Mouse (Mus musculus): ENCODE data around the gene Tmem151a. TPM values are rescaled to one million over a fixed set of nuclear protein-coding genes. Genes with fewer than 3 reads are reported as not detected.
A peak's percentile ranks its signal among the peaks of the same experiment; 100 is the strongest.

Gene Tmem151a
- polyA plus RNA-seq, 1 experiment, result not detected

DNA sequence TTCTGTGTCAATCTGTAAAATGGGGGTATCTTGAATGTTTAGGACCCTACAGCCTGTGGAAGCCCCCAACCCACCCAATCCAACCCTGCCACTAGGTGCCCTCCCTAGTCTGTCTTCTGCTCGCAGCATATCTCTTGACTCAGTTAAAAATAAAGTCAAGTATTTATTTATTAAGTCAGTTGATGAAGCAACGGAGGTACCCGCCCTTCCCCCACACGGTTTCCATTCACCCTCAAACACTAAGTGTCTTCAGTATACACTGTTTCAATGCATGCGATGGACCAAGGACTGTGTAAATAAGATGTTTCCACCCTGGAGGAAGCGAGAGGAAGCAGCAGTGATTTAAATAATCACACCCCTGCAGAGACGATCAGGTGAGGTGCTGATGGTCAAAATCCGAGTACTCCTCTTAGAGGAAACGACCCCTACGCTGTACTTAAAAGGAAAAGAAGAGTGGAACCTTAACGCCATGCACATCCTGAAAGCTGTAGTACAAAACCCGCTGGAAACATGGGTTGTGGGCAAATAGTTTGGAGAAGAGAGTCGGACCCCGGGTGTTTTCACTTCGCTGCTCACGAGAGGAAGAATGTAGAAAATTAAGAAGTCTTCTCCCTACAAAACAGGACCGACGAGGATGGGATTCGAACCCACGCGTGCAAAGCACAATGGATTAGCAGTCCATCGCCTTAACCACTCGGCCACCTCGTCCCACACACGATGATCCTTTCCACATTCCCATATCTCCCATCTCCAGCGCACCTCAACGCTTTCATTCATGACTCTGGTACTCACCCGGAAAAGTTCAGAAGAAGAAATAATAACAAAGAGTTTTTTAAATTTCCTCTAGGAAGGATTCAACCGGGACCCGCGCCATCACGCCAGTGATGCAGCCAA lies 47.4 kb downstream of the Tmem151a start:
- no peak for TF ChIP-seq POLR2A (IDR thresholded peaks at IDR 0.05; ENCODE audit: borderline replicate concordance, low read depth, low read length)
- TF ChIP-seq CTCF (IDR thresholded peaks at IDR 0.05; ENCODE audit: low read depth, low read length), result no peak
- Histone ChIP-seq H3K4me3 (ENCODE audit: insufficient read depth, low read length) (peak overlapping the region; percentile 91), H3K27ac (ENCODE audit: insufficient read depth, low read depth, low read length) (peak overlapping the region; percentile 12; the same call in 1 of the 2 replicates), H3K4me1 (ENCODE audit: control insufficient read depth, insufficient read depth, low read length) (peaks cover 16% of the 10 kb centered on the region)

DNA sequence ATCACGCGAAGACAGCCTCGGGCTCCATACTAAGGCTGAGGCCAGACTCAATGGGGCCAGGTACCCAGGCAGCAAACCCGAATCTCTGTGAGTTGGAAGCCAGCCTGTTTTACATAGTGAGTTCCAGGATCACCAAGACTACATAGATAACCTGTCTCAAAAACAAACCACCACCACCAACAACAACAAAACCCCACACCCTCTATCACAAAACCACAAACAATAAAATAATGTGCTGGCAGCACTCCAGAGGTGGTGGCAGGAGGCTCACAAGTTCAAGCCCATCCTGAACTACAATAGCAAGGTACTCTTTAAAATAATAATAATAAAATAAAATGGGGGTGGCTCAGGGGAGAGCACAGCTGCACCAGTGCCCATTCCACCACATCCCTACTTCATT lies 48.8 kb downstream of the Tmem151a start:
- no peak overlapping the region for H3K27ac ChIP-seq (ENCODE audit: insufficient read depth, low read depth, low read length)
- no peak overlapping the region for H3K4me3 ChIP-seq (ENCODE audit: insufficient read depth, low read length)
- peaks cover 10% of the 10 kb centered on the region for H3K4me1 ChIP-seq (ENCODE audit: control insufficient read depth, insufficient read depth, low read length)
- no peak for TF ChIP-seq POLR2A (IDR thresholded peaks at IDR 0.05; ENCODE audit: borderline replicate concordance, low read depth, low read length)
- no peak for TF ChIP-seq CTCF (IDR thresholded peaks at IDR 0.05; ENCODE audit: low read depth, low read length)

DNA sequence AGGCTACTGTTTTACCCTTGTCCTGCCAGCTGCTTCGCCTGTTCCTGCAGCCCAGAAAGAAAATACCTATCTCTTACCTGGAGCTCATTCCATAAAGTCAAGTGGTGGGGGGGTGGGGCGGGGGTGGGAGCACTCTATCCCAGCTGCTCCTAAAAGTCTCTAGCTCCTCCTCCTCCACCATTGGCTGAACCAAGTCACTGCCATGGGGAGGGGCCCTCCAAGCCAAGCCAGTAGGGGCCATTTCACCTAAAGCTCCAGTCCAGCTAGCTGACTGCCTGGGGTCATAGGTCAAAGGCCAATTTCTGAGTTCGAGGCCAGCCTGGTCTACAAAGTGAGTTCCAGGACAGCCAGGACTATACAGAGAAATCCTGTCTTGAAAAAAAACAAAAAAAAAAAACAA lies 52.6 kb downstream of the Tmem151a start:
- no peak for TF ChIP-seq POLR2A (IDR thresholded peaks at IDR 0.05; ENCODE audit: borderline replicate concordance, low read depth, low read length)
- no peak for TF ChIP-seq CTCF (IDR thresholded peaks at IDR 0.05; ENCODE audit: low read depth, low read length)
- no peak overlapping the region for H3K27ac ChIP-seq (ENCODE audit: insufficient read depth, low read depth, low read length)
- no peaks in the 10 kb centered on the region for H3K4me1 ChIP-seq (ENCODE audit: control insufficient read depth, insufficient read depth, low read length)

DNA sequence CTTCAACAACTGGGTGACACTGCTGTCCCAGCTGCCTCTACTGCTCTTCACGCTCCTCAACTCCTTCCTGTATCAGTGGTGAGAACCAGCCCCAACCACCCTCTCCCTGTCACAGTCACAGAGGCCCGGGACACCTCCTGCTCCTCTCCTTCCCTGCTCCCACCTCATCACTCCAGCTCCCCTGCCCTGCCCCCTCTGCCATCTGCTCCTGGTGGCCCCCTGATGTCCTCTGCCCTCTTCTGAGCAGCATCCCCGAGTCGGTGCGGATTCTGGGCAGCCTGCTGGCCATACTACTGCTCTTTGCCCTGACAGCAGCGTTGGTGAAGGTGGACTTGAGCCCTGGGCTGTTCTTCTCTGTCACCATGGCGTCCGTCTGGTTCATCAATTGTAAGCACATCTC lies 59.2 kb downstream of the Tmem151a start:
- Histone ChIP-seq H3K27ac (ENCODE audit: insufficient read depth, low read depth, low read length) (no peak overlapping the region), H3K4me1 (ENCODE audit: control insufficient read depth, insufficient read depth, low read length) (peaks cover 4% of the 10 kb centered on the region; the same call in 1 of the 2 replicates), H3K4me3 (ENCODE audit: insufficient read depth, low read length) (no peak overlapping the region)
- TF ChIP-seq POLR2A (IDR thresholded peaks at IDR 0.05; ENCODE audit: borderline replicate concordance, low read depth, low read length) (no peak), CTCF (IDR thresholded peaks at IDR 0.05; ENCODE audit: low read depth, low read length) (no peak)

More for the DNA sequence above, 52.6 kb downstream of the Tmem151a start:
- H3K4me3 ChIP-seq (ENCODE audit: insufficient read depth, low read length), result no peak overlapping the region

DNA sequence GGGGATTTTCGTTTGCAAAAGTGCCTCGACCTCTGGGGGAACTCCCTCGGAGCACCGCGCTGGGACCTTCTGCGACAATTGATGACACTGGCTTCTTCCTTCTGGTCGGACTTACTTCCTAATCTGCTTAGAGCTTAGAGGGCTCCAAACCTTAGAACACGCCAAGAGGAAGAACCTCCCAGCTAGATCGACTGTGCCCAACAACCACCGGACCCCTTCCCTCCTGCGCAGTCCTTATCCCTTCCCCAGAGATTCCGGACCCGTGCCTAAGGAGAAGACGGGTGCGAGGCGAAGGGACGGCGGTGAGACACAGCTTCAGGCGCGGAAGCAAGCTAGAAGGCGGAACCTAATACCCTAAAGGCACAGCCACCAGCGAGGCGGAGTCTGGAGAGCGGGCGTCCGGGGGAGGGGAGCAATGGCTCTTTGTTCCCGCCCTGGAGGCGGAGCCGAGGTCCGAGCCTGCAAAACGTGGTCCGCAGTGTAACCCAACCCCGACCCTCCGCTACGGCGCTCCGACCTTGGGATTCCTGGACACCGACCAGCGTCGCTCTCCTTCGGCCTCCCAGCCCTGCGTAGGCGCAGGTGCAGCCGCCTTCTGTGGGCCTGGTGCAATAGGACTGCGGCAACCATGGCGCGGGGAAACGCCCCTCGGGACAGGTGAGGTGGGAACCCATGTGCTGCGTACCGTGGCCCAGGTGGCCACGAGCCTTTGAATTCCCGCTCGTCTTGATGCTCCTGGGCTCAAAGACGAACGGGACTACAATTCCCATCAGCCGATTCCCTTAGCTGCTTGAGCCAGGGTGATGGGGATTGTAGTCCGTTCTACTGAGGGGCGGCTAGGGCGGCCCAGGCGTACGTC lies 61.5 kb downstream of the Tmem151a start, which contains the start of gene Slc29a2:
Gene Slc29a2 (plus strand): TSS at position 240 of the 859 bp plus-strand sequence.
- Histone ChIP-seq H3K27ac (ENCODE audit: insufficient read depth, low read depth, low read length) (peak within 1 kb of the TSS; percentile 85), H3K4me1 (ENCODE audit: control insufficient read depth, insufficient read depth, low read length) (peaks cover 7% of the 10 kb centered on the region), H3K4me3 (ENCODE audit: insufficient read depth, low read length) (peak within 1 kb of the TSS; percentile 83)
- TF ChIP-seq POLR2A (IDR thresholded peaks at IDR 0.05; ENCODE audit: borderline replicate concordance, low read depth, low read length) (no peak), CTCF (IDR thresholded peaks at IDR 0.05; ENCODE audit: low read depth, low read length) (no peak)

DNA sequence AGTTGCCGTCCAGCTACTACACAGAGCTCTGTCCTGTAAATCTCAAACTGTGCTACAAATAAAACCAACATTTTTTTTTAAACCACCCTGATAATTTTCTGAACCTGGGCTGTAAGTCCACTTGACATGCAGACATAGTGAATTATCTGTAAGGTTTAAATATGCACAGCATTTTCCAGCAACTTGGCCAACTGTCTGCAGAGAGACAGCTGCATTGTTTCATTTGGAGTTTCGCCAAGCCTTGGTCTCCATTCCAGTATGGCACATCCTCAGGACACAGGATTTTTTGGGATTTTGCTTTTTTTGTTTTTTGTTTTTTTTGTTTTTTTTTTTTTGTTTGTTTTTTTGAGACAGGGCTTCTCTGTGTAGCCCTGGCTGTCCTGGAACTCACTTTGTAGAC lies 63.9 kb downstream of the Tmem151a start:
- no peak overlapping the region for H3K27ac ChIP-seq (ENCODE audit: insufficient read depth, low read depth, low read length)
- TF ChIP-seq POLR2A (IDR thresholded peaks at IDR 0.05; ENCODE audit: borderline replicate concordance, low read depth, low read length) (no peak), CTCF (IDR thresholded peaks at IDR 0.05; ENCODE audit: low read depth, low read length) (no peak)
- H3K4me1 ChIP-seq (ENCODE audit: control insufficient read depth, insufficient read depth, low read length), result peaks cover 25% of the 10 kb centered on the region
- H3K4me3 ChIP-seq (ENCODE audit: insufficient read depth, low read length), result no peak overlapping the region

Other genes starting within 250 kb of the Tmem151a start
- gene Ccs, start 246.2 kb downstream of the Tmem151a start, polyA plus RNA-seq (2012; ENCODE audit: insufficient read depth, insufficient read length, missing spikeins), result 42.5 and 42.8 TPM in 2 replicates
- gene Ccdc87, start 246.2 kb downstream of the Tmem151a start, polyA plus RNA-seq (2012; ENCODE audit: insufficient read depth, insufficient read length, missing spikeins), result not detected in 2 replicates
- 23.6 and 29.5 TPM in 2 replicates for gene Ctsf, start 230.4 kb downstream of the Tmem151a start, polyA plus RNA-seq (2012; ENCODE audit: insufficient read depth, insufficient read length, missing spikeins)
- gene Actn3, start 207.6 kb downstream of the Tmem151a start, polyA plus RNA-seq (2012; ENCODE audit: insufficient read depth, insufficient read length, missing spikeins), result 0.56 TPM in 1 of 2 replicates, not detected in the other
- gene Zdhhc24, start 206.9 kb downstream of the Tmem151a start, polyA plus RNA-seq (2012; ENCODE audit: insufficient read depth, insufficient read length, missing spikeins), result 12.0 and 14.2 TPM in 2 replicates
- gene Bbs1, start 178.9 kb downstream of the Tmem151a start, polyA plus RNA-seq (2012; ENCODE audit: insufficient read depth, insufficient read length, missing spikeins), result 2.0 and 3.0 TPM in 2 replicates
- 39.7 and 62.7 TPM in 2 replicates for gene Dpp3, start 157.2 kb downstream of the Tmem151a start, polyA plus RNA-seq (2012; ENCODE audit: insufficient read depth, insufficient read length, missing spikeins)
- 4.6 and 5.4 TPM in 2 replicates for gene Peli3, start 142.4 kb downstream of the Tmem151a start, polyA plus RNA-seq (2012; ENCODE audit: insufficient read depth, insufficient read length, missing spikeins)
- gene Mrpl11, start 123.4 kb downstream of the Tmem151a start, polyA plus RNA-seq (2012; ENCODE audit: insufficient read depth, insufficient read length, missing spikeins), result 45.6 and 53.2 TPM in 2 replicates
- gene Npas4, start 95.2 kb downstream of the Tmem151a start, polyA plus RNA-seq (2012; ENCODE audit: insufficient read depth, insufficient read length, missing spikeins), result 1.3 and 1.6 TPM in 2 replicates
- gene Slc29a2, start 61.7 kb downstream of the Tmem151a start, polyA plus RNA-seq (2012; ENCODE audit: insufficient read depth, insufficient read length, missing spikeins), result 0.91 and 1.2 TPM in 2 replicates
- 23.3 and 30.4 TPM in 2 replicates for gene B4gat1, start 46.7 kb downstream of the Tmem151a start, polyA plus RNA-seq (2012; ENCODE audit: insufficient read depth, insufficient read length, missing spikeins)
- gene AC124502.3, start 46.6 kb downstream of the Tmem151a start, polyA plus RNA-seq (2012; ENCODE audit: insufficient read depth, insufficient read length, missing spikeins), result 1.6 and 2.2 TPM in 2 replicates
- gene Brms1, start 44.2 kb downstream of the Tmem151a start, polyA plus RNA-seq (2012; ENCODE audit: insufficient read depth, insufficient read length, missing spikeins), result 58.2 and 63.1 TPM in 2 replicates
- 1.0 and 1.7 TPM in 2 replicates for gene Rin1, start 35.0 kb downstream of the Tmem151a start, polyA plus RNA-seq (2012; ENCODE audit: insufficient read depth, insufficient read length, missing spikeins)
- gene Cd248, start 17.5 kb downstream of the Tmem151a start, polyA plus RNA-seq (2012; ENCODE audit: insufficient read depth, insufficient read length, missing spikeins), result 0.31 and 0.35 TPM in 2 replicates
- 33.2 and 34.1 TPM in 2 replicates for gene Yif1a, start 3.0 kb upstream of the Tmem151a start, polyA plus RNA-seq (2012; ENCODE audit: insufficient read depth, insufficient read length, missing spikeins)
- not detected in 2 replicates for gene Cnih2, start 13.0 kb upstream of the Tmem151a start, polyA plus RNA-seq (2012; ENCODE audit: insufficient read depth, insufficient read length, missing spikeins)
- 120 and 142 TPM in 2 replicates for gene Rab1b, start 21.5 kb upstream of the Tmem151a start, polyA plus RNA-seq (2012; ENCODE audit: insufficient read depth, insufficient read length, missing spikeins)
- gene Klc2, start 33.0 kb upstream of the Tmem151a start, polyA plus RNA-seq (2012; ENCODE audit: insufficient read depth, insufficient read length, missing spikeins), result 13.8 and 14.8 TPM in 2 replicates
- 25.2 and 32.7 TPM in 2 replicates for gene Pacs1, start 187.6 kb upstream of the Tmem151a start, polyA plus RNA-seq (2012; ENCODE audit: insufficient read depth, insufficient read length, missing spikeins)
- 141 and 143 TPM in 2 replicates for gene Sf3b2, start 209.9 kb upstream of the Tmem151a start, polyA plus RNA-seq (2012; ENCODE audit: insufficient read depth, insufficient read length, missing spikeins)
- gene Gal3st3, start 212.8 kb upstream of the Tmem151a start, polyA plus RNA-seq (2012; ENCODE audit: insufficient read depth, insufficient read length, missing spikeins), result not detected in 2 replicates